Mouse (Mus musculus) adrenal gland, adult 18-20 months (tissue): ENCODE measurements at regions not wholly inside any gene's neighbourhood (a gene's known extent, or its start where the extent isn't known, plus 50 kb on each side); places are given as distances from the start of the nearest gene placed in this dataset.
"Not testable (repeated sequence)": the region's sequence is repeated elsewhere in the genome, so short reads cannot be mapped to it uniquely, and the experiment has no call there.

Source experiments
- DNase-seq, 2 experiments: peaks; one replicate each; pipeline ENCODE4 v3.0.0; 2021 to 2022; ENCODE audit warnings: low spot score in 2 of 2

DNA sequence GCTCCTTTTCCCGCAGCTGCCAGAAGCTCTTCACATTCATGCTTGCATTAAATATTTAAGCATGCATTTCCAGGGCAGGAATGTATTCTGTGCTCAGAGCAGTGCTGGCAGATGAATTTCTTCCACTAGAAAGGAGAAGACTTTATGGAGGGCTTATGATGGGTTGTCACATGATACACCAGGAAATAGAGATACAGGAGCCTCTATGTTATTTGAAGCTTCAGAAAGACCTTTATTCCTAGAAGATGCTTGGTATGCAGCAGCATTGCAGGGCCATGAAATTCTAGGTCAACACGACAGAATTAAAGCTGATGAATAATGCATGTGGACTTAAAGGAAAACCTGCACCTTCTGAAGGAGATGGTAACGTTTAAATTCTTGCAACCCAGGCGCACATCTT lies 212.1 kb downstream of the Adgrg6 start:
- no peak for DNase-seq

- DNase-seq, result no peak
Observed at GRCm38 (mm10) chr10:14332688-14333117, 212.8 kb downstream of the Adgrg6 start.

DNA sequence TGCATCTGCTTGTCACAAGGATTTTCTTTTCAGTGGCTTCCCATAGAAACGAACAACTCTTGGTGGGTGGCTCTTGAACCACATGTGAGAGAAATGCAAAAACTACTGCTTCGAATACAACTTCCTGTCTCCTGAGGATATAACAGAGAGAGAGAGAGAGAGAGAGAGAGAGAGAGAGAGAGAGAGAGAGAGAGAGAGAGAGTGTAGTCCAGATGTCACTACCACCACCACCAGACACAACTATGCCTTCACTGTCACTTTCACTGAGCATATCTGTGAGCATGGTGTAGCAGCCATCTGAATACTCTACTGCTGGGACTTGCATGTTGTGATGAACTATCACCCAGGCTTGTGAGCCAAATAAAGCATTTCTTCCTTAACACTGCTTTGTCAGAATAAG lies 216.6 kb downstream of the Adgrg6 start:
- no peak for DNase-seq

GRCm38 (mm10) chr10:14326229-14326628 lies 219.2 kb downstream of the Adgrg6 start:
- DNase-seq, result no peak

- DNase-seq, result peak; percentile 70 to 72
Observed at GRCm38 (mm10) chr10:14321503-14321902, 224.0 kb downstream of the Adgrg6 start.

- no peak for DNase-seq
Observed at GRCm38 (mm10) chr10:14315232-14315631, 230.2 kb downstream of the Adgrg6 start.

DNA sequence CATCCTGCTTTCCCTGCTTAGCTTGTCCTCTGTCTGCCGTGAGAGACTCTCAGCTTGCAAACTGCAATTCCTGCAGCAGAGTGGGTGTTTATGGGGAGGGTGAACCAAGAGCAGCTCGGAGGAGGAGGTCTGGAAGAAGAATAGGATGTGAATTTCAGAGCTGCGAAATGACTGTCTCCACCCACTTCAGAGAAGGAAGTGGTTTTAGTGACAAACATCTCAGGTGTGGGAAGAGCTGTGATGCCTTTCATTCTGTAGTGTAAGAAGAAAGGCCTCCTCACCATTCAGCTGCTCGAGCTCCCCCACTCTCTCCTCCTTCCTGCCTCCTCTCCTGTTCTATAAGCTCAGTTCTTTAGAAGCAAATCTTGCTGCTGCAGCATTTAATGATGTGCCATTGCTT lies 230.9 kb downstream of the Adgrg6 start:
- DNase-seq, result no peak

DNA sequence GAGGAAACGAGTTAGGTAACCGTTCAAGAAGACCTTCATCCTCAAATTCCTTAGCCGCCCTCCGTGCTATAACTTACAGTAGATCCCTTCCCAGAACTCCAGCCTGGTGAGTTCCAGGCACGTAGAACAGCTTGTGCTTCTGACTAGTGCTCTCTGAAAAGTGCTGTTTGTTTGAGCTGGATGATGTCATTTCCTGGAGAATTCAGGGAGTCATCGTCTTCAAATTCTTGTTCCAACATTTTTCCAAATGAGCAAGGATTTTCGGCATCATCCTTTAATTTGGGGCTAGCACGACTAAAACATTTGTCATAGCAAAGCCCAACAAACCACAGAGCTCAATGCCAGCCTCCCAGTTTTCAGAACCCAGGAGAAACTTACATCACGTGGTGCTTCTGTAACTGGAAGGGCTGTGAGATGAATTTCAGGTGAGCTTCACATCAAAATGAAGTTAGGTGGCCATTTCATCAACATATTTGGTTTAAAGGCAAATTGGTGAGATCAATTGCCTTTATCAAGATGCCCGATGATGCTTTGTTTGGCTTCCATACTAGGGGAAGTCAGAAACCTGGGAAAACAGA lies 231.4 kb downstream of the Adgrg6 start:
- DNase-seq, result no peak

DNA sequence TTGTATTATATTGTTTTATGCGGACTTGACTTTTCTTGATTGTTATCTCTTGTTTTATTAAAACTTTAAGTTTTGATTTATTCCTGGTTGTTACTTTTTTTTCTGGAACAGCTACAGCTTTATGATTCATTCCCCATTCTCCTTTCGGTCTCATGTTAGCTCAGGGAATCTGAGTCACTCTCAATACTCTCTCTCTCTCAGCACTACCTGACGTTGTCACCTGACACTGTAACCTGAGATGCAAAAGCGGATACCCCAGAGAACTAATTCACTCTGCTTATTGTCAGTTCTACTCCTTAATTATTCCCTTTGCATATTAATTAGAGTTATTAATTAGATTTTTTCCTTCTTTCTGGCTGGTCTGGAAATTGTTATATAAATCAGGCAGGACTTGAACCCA lies 232.5 kb downstream of the Adgrg6 start:
- no peak for DNase-seq

DNA sequence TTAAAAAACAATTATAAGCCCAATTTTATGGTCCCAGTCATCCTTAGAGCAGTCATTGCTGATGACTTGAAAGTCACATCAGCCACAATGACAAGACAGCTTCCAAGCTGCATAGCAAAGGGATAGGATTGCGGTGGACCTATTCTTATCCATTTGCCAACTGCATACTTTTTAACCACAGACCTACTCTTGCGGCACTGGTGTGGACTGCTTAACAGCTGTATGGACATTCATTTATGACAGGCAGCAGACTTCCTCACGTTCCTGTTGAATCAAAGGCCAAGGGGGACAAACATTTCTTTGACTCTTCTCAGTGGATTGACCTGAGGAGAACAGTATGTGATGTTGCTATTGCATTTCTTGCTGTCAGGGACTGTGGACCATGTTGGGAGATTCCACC lies 233.5 kb downstream of the Adgrg6 start:
- no peak for DNase-seq

DNA sequence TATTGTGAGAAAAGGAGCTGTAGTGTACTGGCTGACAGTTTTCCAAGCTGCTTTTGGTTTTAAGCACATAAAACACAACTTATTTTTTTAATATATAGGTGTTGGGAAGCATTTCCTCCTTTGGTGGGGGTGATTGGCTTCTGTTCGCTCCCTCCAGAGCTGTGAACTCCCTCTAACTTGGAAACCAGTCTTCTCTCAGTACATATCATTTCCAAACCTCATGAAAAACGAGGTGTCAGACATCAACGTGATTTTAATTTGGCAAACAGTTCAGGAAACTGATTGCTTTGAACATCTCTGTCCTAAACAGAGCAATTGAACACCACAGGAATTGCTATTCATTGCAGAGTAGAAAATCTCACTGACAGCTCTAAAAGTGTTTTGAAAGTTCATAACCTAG lies 238.6 kb downstream of the Adgrg6 start:
- no peak for DNase-seq

- peak in 1 of 2 experiments; percentile 7 for DNase-seq
Observed at GRCm38 (mm10) chr10:14303476-14303875, 242.0 kb downstream of the Adgrg6 start.

GRCm38 (mm10) chr10:14296147-14296546 lies 249.3 kb downstream of the Adgrg6 start:
- DNase-seq, result no peak

- not testable (repeated sequence) for DNase-seq
Observed at GRCm38 (mm10) chr10:14292701-14293100, 252.8 kb downstream of the Adgrg6 start.

- no peak for DNase-seq
Observed at GRCm38 (mm10) chr10:14287551-14287950, 257.9 kb downstream of the Adgrg6 start.

DNA sequence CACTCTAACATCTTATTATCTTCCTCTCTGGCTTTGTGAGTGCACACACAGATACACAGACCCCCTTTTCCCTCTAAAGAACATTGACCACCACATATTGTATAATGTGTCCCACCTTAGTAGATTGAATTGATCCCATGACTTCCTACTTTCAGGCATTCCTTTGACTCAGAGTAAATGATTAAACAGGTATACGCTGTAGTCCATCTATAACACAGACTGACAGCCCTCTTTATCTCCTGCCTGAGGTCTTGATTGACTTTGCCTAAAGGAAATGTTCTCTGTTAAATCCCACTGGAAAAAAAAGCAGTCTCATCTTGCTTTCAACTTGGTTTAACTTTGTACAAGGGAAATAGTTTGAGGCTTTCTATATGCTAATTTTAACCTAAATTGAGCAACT lies 268.8 kb downstream of the Adgrg6 start:
- DNase-seq, result no peak

DNA sequence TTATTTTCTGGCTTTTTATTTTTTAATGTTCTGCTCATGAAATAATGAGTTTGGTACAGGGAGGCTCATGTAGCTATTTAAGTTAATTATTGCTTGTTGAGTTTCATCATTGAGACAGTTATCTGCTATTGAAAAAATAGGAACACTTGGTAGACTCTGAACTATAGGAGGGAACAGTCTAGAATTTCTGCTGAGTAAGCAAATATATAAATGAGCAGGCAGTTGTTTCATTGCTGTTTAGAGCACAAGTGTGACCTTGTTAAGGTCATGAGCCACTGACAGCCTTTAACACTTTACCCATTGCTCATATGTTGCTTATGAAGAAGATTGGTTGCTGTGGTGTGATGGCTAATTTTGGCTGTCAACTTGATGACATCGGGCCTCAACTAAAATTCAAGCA lies 270.0 kb downstream of the Adgrg6 start:
- DNase-seq, result no peak

- DNase-seq, result no peak
Observed at GRCm38 (mm10) chr10:14270008-14270407, 275.5 kb downstream of the Adgrg6 start.

DNA sequence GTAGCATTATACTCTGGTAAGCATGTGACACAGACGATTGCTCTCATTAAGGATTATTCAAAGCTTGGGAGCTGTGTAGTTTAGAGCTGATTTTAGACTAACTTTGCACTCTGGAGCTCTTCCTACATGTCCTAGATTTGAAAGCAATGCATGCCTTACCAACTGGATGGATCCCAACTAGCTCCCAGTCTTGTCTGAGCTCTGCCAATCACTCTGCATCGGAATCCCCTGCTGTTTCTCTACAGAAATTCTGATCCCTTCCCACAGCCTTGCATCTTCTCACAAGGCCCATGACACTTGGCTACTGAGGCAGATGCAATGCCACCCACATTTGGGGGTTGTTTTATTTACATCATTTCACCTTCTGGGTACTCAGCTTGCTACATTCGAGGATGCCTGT lies 277.8 kb downstream of the Adgrg6 start:
- DNase-seq, result no peak

DNA sequence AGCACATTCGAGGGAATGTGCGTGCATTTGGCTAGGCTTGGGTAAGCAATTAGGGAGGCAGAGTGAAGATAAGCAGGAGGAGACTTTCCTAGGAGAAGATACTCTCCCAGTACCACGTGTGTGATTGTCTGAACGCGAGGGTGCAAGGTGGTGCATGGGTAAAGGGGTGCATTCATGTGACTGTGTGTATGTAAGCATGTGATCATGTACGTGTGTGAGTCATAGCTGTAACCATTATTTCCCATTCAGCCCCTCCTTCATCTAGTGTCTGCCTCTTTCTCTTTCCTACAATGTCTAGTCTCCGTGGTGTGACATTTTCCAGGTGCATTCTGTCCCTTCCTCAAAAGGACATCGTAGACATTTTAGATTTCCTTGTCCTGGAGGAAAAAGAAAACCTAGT lies 273.8 kb downstream of the Hivep2 start:
- no peak for DNase-seq

DNA sequence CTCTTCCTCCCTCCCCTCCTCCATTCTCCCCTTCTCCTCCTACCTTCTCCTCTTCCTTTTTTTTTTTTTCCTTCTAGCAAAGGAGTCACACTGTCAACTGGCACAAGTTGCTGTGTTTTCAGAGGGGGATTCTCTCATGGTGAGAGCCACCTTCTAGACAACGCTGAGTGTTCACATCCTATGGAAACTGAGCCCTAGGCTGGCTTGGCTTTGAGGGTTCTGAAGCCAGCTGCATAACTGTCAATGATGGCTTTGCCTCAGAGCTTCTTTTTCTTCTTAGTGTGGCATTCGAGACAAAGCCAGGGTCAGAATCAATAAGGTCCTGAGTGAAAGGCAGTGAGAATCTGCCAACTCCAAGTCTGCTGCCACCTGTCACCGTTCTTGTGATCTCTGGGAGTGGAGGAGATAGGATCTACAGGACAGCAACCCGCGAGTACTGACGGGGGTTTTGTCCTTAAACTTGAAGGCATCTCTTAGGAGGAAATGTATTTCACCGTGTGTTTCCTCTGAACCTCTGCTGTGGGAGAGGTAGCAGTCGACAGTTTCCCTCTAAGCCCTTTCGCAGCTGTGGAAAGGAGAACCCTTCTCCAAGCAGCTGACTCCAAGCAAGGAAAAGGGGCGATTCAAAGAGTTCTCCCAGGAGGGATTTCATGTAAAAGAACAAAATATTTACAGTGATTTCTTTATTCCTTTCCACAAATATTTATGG lies 269.2 kb downstream of the Hivep2 start:
- no peak for DNase-seq

- no peak for DNase-seq
Observed at GRCm38 (mm10) chr10:14234005-14234602, 268.2 kb downstream of the Hivep2 start.

DNA sequence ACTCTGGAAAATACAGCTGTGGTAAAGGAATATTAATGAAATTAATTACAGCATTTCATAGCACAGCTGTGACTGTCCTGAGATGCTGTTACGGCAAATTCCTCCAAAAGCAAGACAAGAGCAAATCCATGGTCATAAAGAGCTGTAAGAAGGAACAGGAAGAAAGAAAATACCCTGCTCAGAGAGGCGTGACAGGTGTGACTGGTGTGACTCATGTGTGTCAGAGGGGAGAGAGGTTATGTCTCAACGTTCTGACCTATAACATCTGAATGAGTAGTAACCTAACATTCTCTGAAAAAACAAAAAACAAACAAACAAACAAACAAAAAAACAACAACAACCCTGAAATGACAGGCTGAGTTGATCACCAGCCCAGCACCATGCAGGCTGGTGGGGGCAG lies 267.5 kb downstream of the Hivep2 start:
- DNase-seq, result no peak
